Mouse (Mus musculus): Measurements from ENCODE around the gene S100a11. TPM values are rescaled to one million over a fixed set of nuclear protein-coding genes. Genes with fewer than 3 reads are reported as not detected.

The S100a11 gene
- total and polyA plus RNA-seq, 3 experiments = 0.32 TPM; not detected in 2

- Histone ChIP-seq H3K27ac (ENCODE audit: control insufficient read depth, low read depth, low read length) (peak within 1 kb of the TSS; percentile 59), H3K9me3 (replicated peaks; ENCODE audit: insufficient read depth, low read length) (no peaks in the 10 kb centered on the region), H3K9ac (ENCODE audit: control insufficient read depth, low read depth, low read length, poor library complexity, severe bottlenecking) (peak within 1 kb of the TSS; percentile 69), H3K4me3 (ENCODE audit: control insufficient read depth in 1 of 2, insufficient read depth in 1 of 2, low read depth in 2 of 2, low read length in 2 of 2) (peak within 1 kb of the TSS; percentile 73 to 95), H3K27me3 (ENCODE audit: control insufficient read depth in 1 of 2, insufficient read depth in 2 of 2, low read length in 2 of 2) (no peaks in the 10 kb centered on the region), H3K36me3 (ENCODE audit: control insufficient read depth in 1 of 2, insufficient read depth in 2 of 2, low read length in 2 of 2) (peaks cover 0 to 13% of the 10 kb centered on the region in 2 experiments; a peak in 2 of 4 replicates), H3K79me2 (ENCODE audit: control insufficient read depth, insufficient read depth, low read length, poor library complexity) (no peaks in the 10 kb centered on the region; the same call in 1 of the 2 replicates), H3K4me1 (ENCODE audit: control insufficient read depth in 1 of 2, insufficient read depth in 2 of 2, low read length in 2 of 2) (peaks cover 5 to 20% of the 10 kb centered on the region in 2 experiments)
- TF ChIP-seq TBP (IDR thresholded peaks at IDR 0.05; ENCODE audit: low read depth, low read length) (0 out of 2 replicates have a peak, but pooled peaks have one; percentile 15), MAX (IDR thresholded peaks at IDR 0.05; ENCODE audit: low read length) (0 out of 2 replicates have a peak, but pooled peaks have one; percentile 17), MAZ (IDR thresholded peaks at IDR 0.05; ENCODE audit: low read depth, low read length) (peak; percentile 43; the same call in 1 of the 2 replicates), CHD1 (IDR thresholded peaks at IDR 0.05; ENCODE audit: low read depth, low read length) (0 out of 2 replicates have a peak, but pooled peaks have one; percentile 7), RCOR1 (IDR thresholded peaks at IDR 0.05; ENCODE audit: low read depth, low read length) (no peak), POLR2AphosphoS5 (IDR thresholded peaks at IDR 0.05; ENCODE audit: borderline replicate concordance, low read depth, low read length) (no peak), GATA1 (IDR thresholded peaks at IDR 0.05; ENCODE audit: low read depth, low read length) (no peak), USF1 (IDR thresholded peaks at IDR 0.05; ENCODE audit: low read depth, low read length) (no peak), ZC3H11A (IDR thresholded peaks at IDR 0.05; ENCODE audit: low read depth, low read length) (no peak), POLR2A (IDR thresholded peaks at IDR 0.05; ENCODE audit: control insufficient read depth in 1 of 2, insufficient read depth in 1 of 2, low read depth in 1 of 2, low read length in 2 of 2, poor library complexity in 1 of 2) (peak; percentile 27 to 73; a peak in 3 of 4 replicates), NELFE (IDR thresholded peaks at IDR 0.05; ENCODE audit: low read depth, low read length) (peak; percentile 60), JUND (IDR thresholded peaks at IDR 0.05; ENCODE audit: low read depth, low read length) (0 out of 2 replicates have a peak, but pooled peaks have one; percentile 13), SMC3 (IDR thresholded peaks at IDR 0.05; ENCODE audit: low read depth, low read length) (no peak), HCFC1 (IDR thresholded peaks at IDR 0.05; ENCODE audit: low read depth, low read length) (no peak), MAFK (IDR thresholded peaks at IDR 0.05; ENCODE audit: borderline replicate concordance, low read depth, low read length) (no peak), MYC (IDR thresholded peaks at IDR 0.05; ENCODE audit: low read depth, low read length) (no peak), ZMIZ1 (IDR thresholded peaks at IDR 0.05; ENCODE audit: low read depth, low read length) (peak; percentile 80; the same call in 1 of the 2 replicates), E2F4 (IDR thresholded peaks at IDR 0.05; ENCODE audit: borderline replicate concordance, low read depth, low read length) (0 out of 2 replicates have a peak, but pooled peaks have one; percentile 14), MEF2A (IDR thresholded peaks at IDR 0.05; ENCODE audit: extremely low read depth, insufficient replicate concordance, low read depth, low read length, poor library complexity, severe bottlenecking) (no peak), CHD2 (IDR thresholded peaks at IDR 0.05; ENCODE audit: low read length) (no peak), MYB (IDR thresholded peaks at IDR 0.05; ENCODE audit: low read depth, low read length) (no peak), TCF12 (IDR thresholded peaks at IDR 0.05; ENCODE audit: low read depth, low read length) (no peak)
- peak; percentile 82 for DNase-seq (ENCODE audit: low read depth, low spot score)
These were observed 34.9 kb downstream of the S100a11 start, which contains the start of gene S100a10 for GRCm38 (mm10) chr3:93554981-93555877. Gene S100a10 (plus strand): TSS chr3:93555080.

Measured in MEL (cell line).